In the genomic region with DNA sequence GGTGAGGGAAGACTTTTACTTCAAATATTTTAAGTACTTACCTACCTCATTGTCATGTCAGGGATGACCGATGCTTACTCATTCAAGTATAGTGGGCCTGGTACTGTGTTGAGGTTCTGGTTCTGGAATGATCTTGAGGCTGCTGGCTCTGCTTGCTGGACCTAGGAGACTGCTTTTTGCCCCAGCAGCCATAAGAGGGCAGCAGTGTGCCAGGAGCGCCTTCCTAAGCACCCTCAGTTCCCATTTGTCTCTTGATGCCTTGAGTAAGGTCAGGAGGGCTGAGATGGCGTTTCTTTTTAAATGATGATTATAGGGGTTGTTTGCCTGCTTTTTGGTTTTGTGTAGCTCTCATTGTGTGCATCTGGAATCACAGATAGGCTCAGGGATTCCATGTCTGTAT, we compare ENCODE assay signal across 8 mouse cellular contexts. TPM values are rescaled to one million over a fixed set of nuclear protein-coding genes. Genes with fewer than 3 reads are reported as not detected.
DNase-seq lines count a peak whose midpoint lies in the region; ATAC-seq lines count a peak whose summit lies in the region.

No protein-coding gene starts in this region.

- DNase-seq in heart, adult 11 months = peak; percentile 95
- DNase-seq in T-cell, adult 2 months (ENCODE audit: low spot score) = peak; percentile 44
- peak; percentile 78 for DNase-seq in embryo, embryonic 10 days (ENCODE audit: low spot score)
- peak; percentile 42 to 68 for DNase-seq in gastrocnemius, postnatal 4 days (ENCODE audit: low spot score in 2 of 2)
- peak; percentile 75 for DNase-seq in kidney, postnatal 14 days
- peak; percentile 83 for DNase-seq in lung, postnatal 10 days
- peak; percentile 64 for DNase-seq in right cerebral cortex, postnatal 25 days

- no peaks in the 10 kb centered on the region; the same call in 1 of the 2 replicates for H3K4me1 ChIP-seq in heart, embryonic 12.5 days (replicated peaks)

- no peak overlapping the region for H3K4me3 ChIP-seq in heart, embryonic 12.5 days

- H3K9ac ChIP-seq in heart, embryonic 12.5 days = no peak overlapping the region

- 45% methylated on average over 3 of the region's 3 CpGs for WGBS in heart, embryonic 12.5 days

- H3K9me3 ChIP-seq in heart, embryonic 12.5 days (replicated peaks) = no peaks in the 10 kb centered on the region

- peaks cover 85% of the 10 kb centered on the region for H3K36me3 ChIP-seq in heart, embryonic 12.5 days

- no peak for ATAC-seq in heart, embryonic 12.5 days (ENCODE audit: insufficient number of reproducible peaks, low FRiP score)

- H3K4me2 ChIP-seq in heart, embryonic 12.5 days = no peak overlapping the region

- no peaks in the 10 kb centered on the region for H3K27me3 ChIP-seq in heart, embryonic 12.5 days (replicated peaks)

- no peak overlapping the region for H3K27ac ChIP-seq in heart, embryonic 12.5 days (ENCODE audit: poor library complexity, severe bottlenecking)

RNA-seq across cellular contexts. Expression of gene Ckb, which starts 18.7 kb away (rescaled TPM):
- 363 and 373 TPM in 2 replicates for polyA plus RNA-seq in heart, embryonic 12.5 days (2016; fragmentation: Nextera tagmentation; extraction: Ambion mirVana)
- total RNA-seq in gastrocnemius, postnatal 4 days (2021) = 10 to 100 TPM; 48.6 to 61.8 TPM

RNA-seq across cellular contexts. Expression of gene Trmt61a, which starts 24.5 kb away (rescaled TPM):
- 8.8 and 10.2 TPM in 2 replicates for polyA plus RNA-seq in heart, embryonic 12.5 days (2016; fragmentation: Nextera tagmentation; extraction: Ambion mirVana)
- total RNA-seq in gastrocnemius, postnatal 4 days (2021) = 1 to 10 TPM; 7.3 to 7.9 TPM

RNA-seq across cellular contexts. Expression of gene Bag5, which starts 59.6 kb away (rescaled TPM):
- polyA plus RNA-seq in heart, embryonic 12.5 days (2016; fragmentation: Nextera tagmentation; extraction: Ambion mirVana) = 40.2 and 41.3 TPM in 2 replicates
- total RNA-seq in gastrocnemius, postnatal 4 days (2021) = 10 to 100 TPM; 27.5 to 32.1 TPM

RNA-seq across cellular contexts. Expression of gene Apopt1, which starts 59.6 kb away (rescaled TPM):
- polyA plus RNA-seq in heart, embryonic 12.5 days (2016; fragmentation: Nextera tagmentation; extraction: Ambion mirVana) = 46.6 and 48.8 TPM in 2 replicates
- total RNA-seq in gastrocnemius, postnatal 4 days (2021) = 10 to 100 TPM; 36.1 to 40.1 TPM

Comparison
In these comparisons a context has a peak if more than half of its experiments do, and no peak if none do; other contexts are left out.
1. DNase-seq: peak in every context shown above with its lines; median percentile 95 in heart, adult 11 months; 83 in lung, postnatal 10 days; 78 in embryo, embryonic 10 days; 75 in kidney, postnatal 14 days; 64 in right cerebral cortex, postnatal 25 days; 55 in gastrocnemius, postnatal 4 days; 44 in T-cell, adult 2 months.